Mouse (Mus musculus): ENCODE measurements around the gene 2300003K06Rik. TPM values are rescaled to one million over a fixed set of nuclear protein-coding genes. Genes with fewer than 3 reads are reported as not detected.
"Not testable (repeated sequence)": the region's sequence is repeated elsewhere in the genome, so short reads cannot be mapped to it uniquely, and the experiment has no call there.

Gene 2300003K06Rik
- polyA plus RNA-seq (2012; rRNA removed) = not detected in 2 replicates

- Histone ChIP-seq H3K27ac (ENCODE audit: insufficient read depth, low read length) (no peak within 1 kb of the TSS), H3K4me3 (ENCODE audit: insufficient read depth, low read length) (no peak within 1 kb of the TSS), H3K4me1 (ENCODE audit: control insufficient read depth, insufficient read depth, low read length) (no peaks in the 10 kb centered on the region)
- no peak for TF ChIP-seq CTCF (IDR thresholded peaks at IDR 0.05; ENCODE audit: extremely low read depth, insufficient read depth, low read length)
Measured at GRCm38 (mm10) chr11:99837966-99838365, at the start of gene 2300003K06Rik. Gene 2300003K06Rik (minus strand): TSS chr11:99838066.

- H3K4me1 ChIP-seq (ENCODE audit: control insufficient read depth, insufficient read depth, low read length); H3K27ac ChIP-seq (ENCODE audit: insufficient read depth, low read length); H3K4me3 ChIP-seq (ENCODE audit: insufficient read depth, low read length): not testable (repeated sequence)
Measured at GRCm38 (mm10) chr11:99878887-99879286, 41.0 kb upstream of the 2300003K06Rik start, which contains the start of gene Gm11567. Gene Gm11567 (plus strand): TSS chr11:99879187.

- not testable (repeated sequence) for H3K27ac ChIP-seq (ENCODE audit: insufficient read depth, low read length); H3K4me1 ChIP-seq (ENCODE audit: control insufficient read depth, insufficient read depth, low read length); H3K4me3 ChIP-seq (ENCODE audit: insufficient read depth, low read length)
Measured at GRCm38 (mm10) chr11:99873089-99873488, 35.2 kb upstream of the 2300003K06Rik start, which contains the start of gene Krtap9-1. Gene Krtap9-1 (plus strand): TSS chr11:99873389.

- not testable (repeated sequence) for H3K27ac ChIP-seq (ENCODE audit: insufficient read depth, low read length); H3K4me3 ChIP-seq (ENCODE audit: insufficient read depth, low read length); H3K4me1 ChIP-seq (ENCODE audit: control insufficient read depth, insufficient read depth, low read length)
Measured at GRCm38 (mm10) chr11:99864176-99864575, 26.3 kb upstream of the 2300003K06Rik start, which contains the start of gene Gm11559. Gene Gm11559 (plus strand): TSS chr11:99864476.

- Histone ChIP-seq H3K27ac (ENCODE audit: insufficient read depth, low read length) (no peak overlapping the region), H3K4me3 (ENCODE audit: insufficient read depth, low read length) (no peak overlapping the region), H3K4me1 (ENCODE audit: control insufficient read depth, insufficient read depth, low read length) (peaks cover 2% of the 10 kb centered on the region; the same call in 1 of the 2 replicates)
- no peak for TF ChIP-seq POLR2A (IDR thresholded peaks at IDR 0.05; ENCODE audit: extremely low read depth, insufficient read depth, low read length)
- TF ChIP-seq CTCF (IDR thresholded peaks at IDR 0.05; ENCODE audit: extremely low read depth, insufficient read depth, low read length) = no peak
Measured at GRCm38 (mm10) chr11:99858761-99859160, 20.9 kb upstream of the 2300003K06Rik start.

- TF ChIP-seq POLR2A (IDR thresholded peaks at IDR 0.05; ENCODE audit: extremely low read depth, insufficient read depth, low read length) (no peak), CTCF (IDR thresholded peaks at IDR 0.05; ENCODE audit: extremely low read depth, insufficient read depth, low read length) (no peak)
- H3K4me3 ChIP-seq (ENCODE audit: insufficient read depth, low read length) = no peak within 1 kb of the TSS
- no peak within 1 kb of the TSS for H3K27ac ChIP-seq (ENCODE audit: insufficient read depth, low read length)
- H3K4me1 ChIP-seq (ENCODE audit: control insufficient read depth, insufficient read depth, low read length) = peaks cover 2% of the 10 kb centered on the region; the same call in 1 of the 2 replicates
Measured at GRCm38 (mm10) chr11:99857617-99858016, 19.8 kb upstream of the 2300003K06Rik start, which contains the start of gene Gm11568. Gene Gm11568 (plus strand): TSS chr11:99857917.

- Histone ChIP-seq H3K4me3 (ENCODE audit: insufficient read depth, low read length) (no peak overlapping the region), H3K27ac (ENCODE audit: insufficient read depth, low read length) (no peak overlapping the region), H3K4me1 (ENCODE audit: control insufficient read depth, insufficient read depth, low read length) (peaks cover 2% of the 10 kb centered on the region; the same call in 1 of the 2 replicates)
- TF ChIP-seq CTCF (IDR thresholded peaks at IDR 0.05; ENCODE audit: extremely low read depth, insufficient read depth, low read length) (no peak), POLR2A (IDR thresholded peaks at IDR 0.05; ENCODE audit: extremely low read depth, insufficient read depth, low read length) (no peak)
Measured at GRCm38 (mm10) chr11:99854121-99854520, 16.3 kb upstream of the 2300003K06Rik start.

GRCm38 (mm10) chr11:99851508-99851907, 13.6 kb upstream of the 2300003K06Rik start, which contains the start of gene Krtap4-16:
Gene Krtap4-16 (minus strand): TSS chr11:99851608.
- Histone ChIP-seq H3K4me1 (ENCODE audit: control insufficient read depth, insufficient read depth, low read length) (no peaks in the 10 kb centered on the region), H3K27ac (ENCODE audit: insufficient read depth, low read length) (no peak within 1 kb of the TSS), H3K4me3 (ENCODE audit: insufficient read depth, low read length) (no peak within 1 kb of the TSS)
- no peak for TF ChIP-seq POLR2A (IDR thresholded peaks at IDR 0.05; ENCODE audit: extremely low read depth, insufficient read depth, low read length)
- TF ChIP-seq CTCF (IDR thresholded peaks at IDR 0.05; ENCODE audit: extremely low read depth, insufficient read depth, low read length) = no peak

GRCm38 (mm10) chr11:99846746-99847145, 8.9 kb upstream of the 2300003K06Rik start:
- TF ChIP-seq POLR2A (IDR thresholded peaks at IDR 0.05; ENCODE audit: extremely low read depth, insufficient read depth, low read length) (no peak), CTCF (IDR thresholded peaks at IDR 0.05; ENCODE audit: extremely low read depth, insufficient read depth, low read length) (no peak)
- H3K4me3 ChIP-seq (ENCODE audit: insufficient read depth, low read length) = no peak overlapping the region
- no peaks in the 10 kb centered on the region for H3K4me1 ChIP-seq (ENCODE audit: control insufficient read depth, insufficient read depth, low read length)
- no peak overlapping the region for H3K27ac ChIP-seq (ENCODE audit: insufficient read depth, low read length)

GRCm38 (mm10) chr11:99842185-99842584, 4.3 kb upstream of the 2300003K06Rik start:
- TF ChIP-seq POLR2A (IDR thresholded peaks at IDR 0.05; ENCODE audit: extremely low read depth, insufficient read depth, low read length) = no peak
- no peak for TF ChIP-seq CTCF (IDR thresholded peaks at IDR 0.05; ENCODE audit: extremely low read depth, insufficient read depth, low read length)
- H3K4me1 ChIP-seq (ENCODE audit: control insufficient read depth, insufficient read depth, low read length) = no peaks in the 10 kb centered on the region
- H3K4me3 ChIP-seq (ENCODE audit: insufficient read depth, low read length) = no peak overlapping the region
- no peak overlapping the region for H3K27ac ChIP-seq (ENCODE audit: insufficient read depth, low read length)

GRCm38 (mm10) chr11:99815566-99815965, 22.3 kb downstream of the 2300003K06Rik start, which contains the start of gene Gm11564:
Gene Gm11564 (minus strand): TSS chr11:99815666.
- not testable (repeated sequence) for H3K27ac ChIP-seq (ENCODE audit: insufficient read depth, low read length); H3K4me3 ChIP-seq (ENCODE audit: insufficient read depth, low read length)

GRCm38 (mm10) chr11:99809792-99810191, 28.1 kb downstream of the 2300003K06Rik start, which contains the start of gene Krtap4-13:
Gene Krtap4-13 (minus strand): TSS chr11:99809892.
- H3K27ac ChIP-seq (ENCODE audit: insufficient read depth, low read length); H3K4me3 ChIP-seq (ENCODE audit: insufficient read depth, low read length); H3K4me1 ChIP-seq (ENCODE audit: control insufficient read depth, insufficient read depth, low read length): not testable (repeated sequence)

More at GRCm38 (mm10) chr11:99815566-99815965, 22.3 kb downstream of the 2300003K06Rik start, which contains the start of gene Gm11564:
- not testable (repeated sequence) for H3K4me1 ChIP-seq (ENCODE audit: control insufficient read depth, insufficient read depth, low read length)

- H3K27ac ChIP-seq (ENCODE audit: insufficient read depth, low read length); H3K4me1 ChIP-seq (ENCODE audit: control insufficient read depth, insufficient read depth, low read length): not testable (repeated sequence)
Measured at GRCm38 (mm10) chr11:99804346-99804745, 33.5 kb downstream of the 2300003K06Rik start, which contains the start of gene Gm11554. Gene Gm11554 (minus strand): TSS chr11:99804446.

GRCm38 (mm10) chr11:99798832-99799231, 39.0 kb downstream of the 2300003K06Rik start, which contains the start of gene Gm11569:
Gene Gm11569 (minus strand): TSS chr11:99798932.
- H3K27ac ChIP-seq (ENCODE audit: insufficient read depth, low read length); H3K4me1 ChIP-seq (ENCODE audit: control insufficient read depth, insufficient read depth, low read length); H3K4me3 ChIP-seq (ENCODE audit: insufficient read depth, low read length): not testable (repeated sequence)

More at GRCm38 (mm10) chr11:99804346-99804745, 33.5 kb downstream of the 2300003K06Rik start, which contains the start of gene Gm11554:
- not testable (repeated sequence) for H3K4me3 ChIP-seq (ENCODE audit: insufficient read depth, low read length)
